Mouse (Mus musculus): ENCODE data around the gene Selenom.

Gene Selenom

GRCm38 (mm10) chr11:3514529-3515054 is at the start of gene Selenom:
Selenom (plus strand) TSS chr11:3514684.
- DNase-seq (ENCODE audit: low read depth, low spot score), result peak; percentile 93

DNA sequence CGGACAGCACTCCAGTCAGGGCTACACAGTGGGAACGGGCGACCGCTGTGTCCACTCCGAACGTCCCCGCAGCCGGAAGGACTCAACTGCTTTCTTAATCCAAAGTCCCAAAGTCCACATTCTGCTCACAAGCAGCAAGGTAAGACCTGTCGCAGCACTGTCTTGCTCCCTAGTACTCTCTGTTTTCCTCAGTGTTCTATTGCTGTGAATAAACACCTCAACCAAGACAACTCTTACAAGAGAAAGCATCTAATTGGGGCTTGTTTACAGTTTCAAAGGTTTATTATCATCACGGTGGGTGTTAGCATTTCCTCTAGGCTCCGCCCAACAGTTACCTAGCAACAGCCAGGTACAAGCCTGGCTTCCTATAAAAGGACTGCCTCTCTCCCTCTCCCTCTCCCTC is 43.0 kb upstream of the Selenom start:
- peak; percentile 36 for DNase-seq (ENCODE audit: low read depth, low spot score)

DNA sequence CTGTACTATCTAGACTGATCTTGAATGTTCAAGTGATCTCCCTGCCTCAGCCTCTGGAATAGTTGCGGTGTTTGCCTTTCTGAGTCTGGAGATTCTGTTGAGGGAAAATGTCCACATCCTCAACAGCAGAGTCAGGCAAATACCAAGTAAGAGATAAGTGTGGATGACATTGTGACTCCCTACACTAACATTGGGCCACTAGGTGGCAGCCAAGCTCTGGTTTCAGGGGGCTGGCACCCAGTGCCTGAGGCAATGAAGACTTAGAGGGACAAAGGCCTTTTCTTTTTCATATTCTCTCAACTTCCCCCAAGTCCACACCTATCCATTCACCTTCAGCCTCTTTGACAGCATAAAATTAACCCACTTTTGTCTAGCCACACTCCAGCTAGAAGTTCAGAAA is 42.0 kb upstream of the Selenom start:
- DNase-seq (ENCODE audit: low read depth, low spot score), result peak; percentile 82

- DNase-seq (ENCODE audit: low read depth, low spot score), result peak; percentile 47
Observed at GRCm38 (mm10) chr11:3474480-3475115, 39.9 kb upstream of the Selenom start.

DNA sequence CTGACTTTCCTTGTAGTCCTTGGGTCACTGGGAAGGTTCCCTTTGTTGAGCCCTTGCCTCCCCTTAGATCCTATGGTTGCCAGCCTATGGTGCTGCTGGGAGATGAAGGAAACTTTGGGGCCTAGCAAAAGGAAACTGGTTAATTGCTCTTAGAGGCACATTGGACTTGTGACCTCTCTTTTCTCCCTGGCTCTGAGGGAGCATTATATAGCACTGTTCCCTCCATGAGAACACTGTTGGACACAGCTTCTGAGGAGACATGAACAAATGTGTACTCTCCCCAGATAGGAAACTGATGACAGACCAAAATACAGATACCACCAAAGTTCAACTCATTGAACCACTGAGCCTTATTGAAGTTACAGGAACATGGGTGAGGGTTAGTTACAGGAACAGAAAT is 39.0 kb upstream of the Selenom start:
- DNase-seq (ENCODE audit: low read depth, low spot score), result no peak

DNA sequence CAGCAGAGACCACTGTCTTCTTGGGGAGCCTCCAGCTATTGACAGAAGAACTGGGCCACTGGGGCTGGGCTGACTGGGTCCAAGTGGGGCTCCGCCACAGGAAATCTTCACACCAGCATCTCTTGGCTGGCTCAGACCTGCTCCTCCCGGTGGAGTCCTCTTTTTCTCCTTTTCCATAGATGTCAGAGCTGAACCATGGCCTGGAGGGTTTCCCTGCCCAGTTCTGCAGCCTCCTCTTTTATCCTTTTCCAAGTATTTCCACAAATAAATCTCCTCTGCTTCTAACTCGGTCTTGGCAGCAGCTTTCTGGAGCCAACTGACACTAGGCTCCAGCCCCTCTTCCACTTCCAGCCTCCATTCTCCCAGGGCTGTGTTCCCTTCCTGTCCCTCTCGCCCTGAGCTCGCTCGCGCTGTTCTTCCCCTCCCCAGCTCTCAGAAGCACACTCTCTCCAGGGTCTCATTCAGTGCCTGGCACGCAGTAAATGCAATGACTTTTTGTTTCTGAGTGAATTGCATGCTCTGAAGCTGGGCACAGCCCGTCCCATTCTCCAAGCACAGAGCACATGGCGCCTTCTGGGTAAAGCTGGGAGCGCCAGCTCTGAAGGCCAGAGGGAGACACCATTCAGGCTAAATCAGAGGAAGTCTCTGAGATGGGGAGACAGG is 30.4 kb upstream of the Selenom start:
- DNase-seq (ENCODE audit: low read depth, low spot score), result no peak

- DNase-seq (ENCODE audit: low read depth, low spot score), result no peak
Observed at GRCm38 (mm10) chr11:3486349-3486748, 28.1 kb upstream of the Selenom start.

DNA sequence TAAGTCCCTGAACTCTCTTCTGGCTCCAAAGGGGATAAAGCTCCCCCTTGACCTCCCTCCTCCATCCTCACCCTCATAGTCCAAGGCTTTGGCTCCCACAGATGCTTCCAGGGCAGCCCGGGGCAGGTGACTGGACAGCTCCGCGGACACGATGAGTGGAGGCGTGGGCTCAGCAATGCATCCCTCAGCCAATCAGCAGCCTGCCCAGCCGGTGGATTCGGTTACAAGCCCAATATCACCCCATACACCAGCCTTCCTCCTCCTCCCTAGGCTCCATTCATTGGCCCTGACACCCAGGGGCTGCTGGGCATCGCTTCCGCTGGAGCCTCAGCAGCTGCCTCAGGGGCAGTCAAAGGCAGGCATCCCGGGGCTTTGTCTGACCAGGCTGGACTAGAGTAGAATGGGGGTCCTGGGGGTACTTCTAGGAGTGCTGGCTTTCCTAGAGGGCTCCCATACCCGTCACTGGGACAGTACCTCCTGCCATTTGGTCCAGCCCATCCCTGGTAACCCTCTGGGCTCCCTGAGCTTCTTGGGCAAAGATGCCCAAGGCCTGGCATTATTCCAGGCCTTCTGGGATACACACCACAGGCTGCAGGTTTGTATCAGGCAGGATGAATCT is 26.4 kb upstream of the Selenom start, which contains the start of gene Pla2g3:
Gene Pla2g3, plus strand, starts transcription at position 333 of the 619 bp plus-strand sequence.
- DNase-seq (ENCODE audit: low read depth, low spot score), result no peak

- no peak for DNase-seq (ENCODE audit: low read depth, low spot score)
Observed at GRCm38 (mm10) chr11:3489036-3489435, 25.4 kb upstream of the Selenom start.

DNA sequence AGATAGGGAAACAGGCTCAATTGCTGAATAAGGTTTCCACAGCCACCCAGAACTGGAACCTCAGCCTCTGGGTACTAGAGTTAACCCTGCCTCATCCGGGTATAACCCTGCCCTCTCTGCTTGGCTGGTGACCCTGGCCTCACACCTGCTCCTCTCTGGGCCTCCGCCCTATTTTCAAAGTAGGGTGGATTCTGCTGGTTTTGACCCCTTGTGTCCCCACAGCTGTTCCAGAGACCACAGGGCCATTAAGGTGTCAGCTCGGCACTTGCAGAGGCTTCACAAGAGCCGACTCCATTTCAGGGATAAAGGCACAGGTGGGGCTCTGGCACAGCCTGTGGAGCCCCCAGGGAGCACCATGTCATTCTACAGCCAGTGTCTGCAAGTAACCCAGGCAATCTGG is 21.7 kb upstream of the Selenom start:
- no peak for DNase-seq (ENCODE audit: low read depth, low spot score)

DNA sequence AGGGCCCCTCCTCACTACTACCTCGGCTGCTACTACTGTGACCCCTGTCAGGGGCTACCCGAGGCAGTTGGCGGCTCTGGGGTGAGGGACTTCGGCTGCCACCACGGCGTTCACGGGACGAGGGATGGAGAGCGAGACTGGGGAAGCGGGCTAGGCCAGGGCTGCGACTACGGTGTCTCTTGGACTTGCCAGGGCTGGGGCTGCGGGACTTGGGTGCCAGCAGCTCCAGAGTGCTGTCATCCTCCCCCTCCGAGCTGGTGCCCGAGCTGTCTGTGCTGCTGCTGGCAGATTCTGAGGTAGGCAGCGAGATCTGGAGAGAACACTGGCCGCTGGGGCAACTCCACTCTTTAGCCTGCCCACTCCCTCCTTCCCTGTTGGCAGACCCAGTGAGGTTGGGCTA is 19.6 kb upstream of the Selenom start:
- no peak for DNase-seq (ENCODE audit: low read depth, low spot score)

GRCm38 (mm10) chr11:3495496-3495895 is 19.0 kb upstream of the Selenom start:
- no peak for DNase-seq (ENCODE audit: low read depth, low spot score)

DNA sequence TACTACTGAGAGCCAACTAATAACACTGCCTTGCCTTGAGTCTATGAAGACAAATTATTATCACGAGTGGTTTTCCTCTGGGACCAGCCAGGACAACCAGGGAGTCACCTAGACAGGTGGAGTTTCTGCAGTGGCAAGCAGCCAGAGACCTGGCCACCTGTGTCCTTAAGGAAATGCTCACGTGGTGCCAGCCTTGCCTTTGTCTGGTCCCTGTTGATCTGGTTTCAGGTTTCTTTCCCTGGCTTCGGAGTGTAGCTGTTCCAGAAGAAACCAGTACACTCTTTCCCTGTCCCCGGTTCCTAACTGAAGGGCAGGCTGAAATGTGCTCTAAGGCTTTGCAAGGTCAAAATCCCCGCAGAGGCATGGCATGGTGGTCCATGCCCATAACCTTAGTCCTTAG is 17.7 kb upstream of the Selenom start:
- peak; percentile 31 for DNase-seq (ENCODE audit: low read depth, low spot score)

DNA sequence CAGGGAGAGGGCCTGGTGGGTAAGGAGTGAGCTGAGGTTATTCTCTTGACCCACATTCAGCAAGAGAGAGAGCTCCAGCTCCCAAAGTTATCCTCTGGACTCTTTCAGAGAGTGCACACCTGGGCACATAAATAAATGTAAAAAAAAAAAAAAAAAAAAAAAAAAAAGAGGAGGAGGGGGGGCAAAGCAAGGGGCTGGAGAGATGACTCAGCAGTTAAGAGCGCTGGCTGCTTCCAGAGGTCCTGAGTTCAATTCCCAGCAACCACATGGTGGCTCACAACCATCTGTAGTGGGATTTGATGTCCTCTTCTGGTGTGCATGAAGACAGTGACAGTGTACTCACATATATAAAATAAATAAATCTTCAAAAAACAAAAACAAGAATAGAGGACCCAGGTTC is 17.2 kb upstream of the Selenom start:
- DNase-seq (ENCODE audit: low read depth, low spot score), result no peak

GRCm38 (mm10) chr11:3502057-3502456 is 12.4 kb upstream of the Selenom start:
- DNase-seq (ENCODE audit: low read depth, low spot score), result no peak

GRCm38 (mm10) chr11:3502459-3503072 is 11.9 kb upstream of the Selenom start:
- DNase-seq (ENCODE audit: low read depth, low spot score), result no peak

DNA sequence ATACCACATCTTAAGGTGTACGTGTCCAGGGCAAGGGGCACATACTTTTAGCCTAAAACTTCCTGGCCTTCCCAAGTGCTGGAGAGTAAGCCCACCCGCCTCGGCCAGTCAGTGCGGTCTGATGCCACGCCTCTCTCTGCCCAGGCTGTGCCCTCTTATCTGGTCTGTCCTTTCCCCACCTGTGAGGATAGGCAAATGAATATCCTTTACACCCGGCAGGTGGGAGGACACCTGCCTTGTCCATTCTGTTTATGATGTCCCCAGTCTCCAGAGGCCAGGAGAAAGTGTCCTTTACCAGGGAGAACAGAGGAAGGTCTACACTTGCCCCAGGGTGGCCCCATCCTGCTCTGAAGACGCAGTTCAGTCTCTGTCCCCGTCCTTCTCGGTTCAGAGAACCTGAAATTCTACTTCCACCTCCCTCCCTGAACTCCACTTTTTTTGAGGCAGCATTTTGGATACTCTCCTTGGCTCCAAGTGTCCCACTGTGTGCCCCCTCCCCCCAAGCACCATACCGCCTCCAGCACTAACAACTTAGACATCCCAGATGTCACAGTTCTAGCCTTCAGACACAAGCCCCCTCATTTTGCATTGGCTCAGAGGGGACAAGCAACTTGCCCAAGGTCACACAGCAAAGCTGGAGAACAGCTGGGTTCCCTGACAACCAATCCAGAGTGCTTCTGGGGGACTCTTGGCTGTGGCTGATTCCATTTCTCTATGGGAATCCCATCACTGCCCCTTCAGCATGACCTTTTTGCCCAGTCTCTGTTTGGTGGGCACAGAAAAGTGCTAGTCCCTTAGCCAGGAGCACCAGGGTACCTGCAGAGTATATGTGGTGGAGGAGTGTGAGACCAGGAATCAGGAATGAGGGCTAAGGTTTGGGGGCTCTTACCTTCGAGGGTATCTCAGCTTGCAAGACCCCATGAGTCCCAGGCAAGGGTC is 10.5 kb upstream of the Selenom start:
- no peak for DNase-seq (ENCODE audit: low read depth, low spot score)

DNA sequence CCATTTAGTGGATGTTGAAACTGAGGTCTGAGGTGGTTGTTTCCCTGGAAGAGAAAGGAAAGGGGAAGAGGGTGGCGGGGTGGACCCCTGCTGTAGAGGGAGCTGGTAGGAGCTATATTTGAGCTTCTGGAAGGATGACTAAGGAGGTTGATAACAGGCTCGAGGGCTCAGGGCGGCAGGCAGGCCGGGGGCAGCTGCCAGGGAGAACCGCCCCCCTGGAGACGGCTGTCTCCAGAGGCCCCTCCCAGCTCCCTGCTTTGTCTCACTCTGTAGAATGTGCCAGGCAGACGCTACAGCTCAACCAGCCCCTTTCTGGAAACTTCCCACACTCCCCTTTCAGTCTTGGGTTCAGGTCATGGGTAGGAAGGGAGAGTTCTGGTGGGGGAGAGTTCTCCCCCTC is 6.3 kb upstream of the Selenom start:
- no peak for DNase-seq (ENCODE audit: low read depth, low spot score)

DNA sequence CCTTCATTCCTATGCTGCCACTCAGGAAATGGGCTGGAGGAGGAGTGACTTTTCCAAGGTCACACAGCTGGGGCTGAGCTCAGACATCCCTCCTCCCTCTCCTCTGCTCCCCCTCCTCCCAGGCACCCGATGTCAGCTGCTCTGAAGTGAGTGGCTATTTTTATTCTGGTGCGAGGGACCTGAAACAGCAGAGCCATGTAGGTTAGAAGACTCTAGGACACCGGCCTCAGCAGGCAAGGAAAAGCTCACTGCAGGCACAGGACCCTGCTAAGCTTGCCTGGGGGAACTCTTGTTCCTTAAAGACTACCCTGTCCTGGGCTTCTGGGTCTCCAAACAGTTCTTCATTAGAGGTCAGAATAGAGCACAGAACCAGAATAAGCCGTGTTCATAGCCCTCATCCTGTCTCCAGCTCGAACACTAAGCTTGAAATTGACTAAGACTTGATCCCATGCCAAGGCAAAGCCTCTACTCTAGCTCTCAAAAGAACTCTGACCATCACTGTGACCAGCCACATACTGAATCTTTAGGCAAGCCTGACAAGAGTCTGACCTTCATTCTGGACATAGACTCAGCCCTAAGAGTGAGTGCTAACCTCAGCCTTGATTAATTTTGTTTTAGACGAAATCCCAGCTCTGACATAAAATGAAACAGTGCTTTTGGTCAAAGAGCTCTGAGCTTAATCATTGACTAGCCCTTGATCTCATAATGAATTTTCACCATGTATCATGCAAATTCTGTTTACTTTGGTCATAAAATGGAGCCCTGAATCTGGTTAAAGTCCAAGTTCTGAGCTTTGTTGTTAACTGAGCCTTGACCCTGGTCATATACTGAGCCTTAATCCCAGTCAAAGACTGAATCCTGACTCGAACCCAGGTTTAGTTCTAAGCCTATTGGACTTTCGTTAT is 5.1 kb upstream of the Selenom start:
- no peak for DNase-seq (ENCODE audit: low read depth, low spot score)

DNA sequence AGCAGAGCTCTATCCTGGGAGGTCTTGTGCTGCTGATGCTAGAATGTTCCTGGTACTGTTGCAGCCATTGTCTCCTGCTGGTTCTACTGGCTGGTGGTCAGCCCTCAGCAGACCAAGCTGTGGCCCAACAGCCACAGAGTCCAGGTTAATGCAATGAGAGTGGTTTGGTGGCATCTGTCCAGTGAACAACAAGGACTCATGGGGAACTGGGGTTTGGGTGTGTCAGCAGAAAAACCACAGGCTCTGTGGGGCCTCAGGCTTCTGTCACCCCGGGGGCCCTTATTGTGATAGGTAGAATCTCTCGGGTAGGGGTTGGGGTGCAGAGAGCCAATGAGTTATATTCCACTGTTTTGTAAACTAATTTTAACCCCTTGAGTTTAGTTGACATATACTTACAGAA is 4.2 kb upstream of the Selenom start:
- no peak for DNase-seq (ENCODE audit: low read depth, low spot score)
